Mouse (Mus musculus) limb, embryonic 10.5 days (tissue): ENCODE data around the gene Dpysl5. TPM values are rescaled to one million over a fixed set of nuclear protein-coding genes. Genes with fewer than 3 reads are reported as not detected.
"Not testable (repeated sequence)": the region's sequence is repeated elsewhere in the genome, so short reads cannot be mapped to it uniquely, and the experiment has no call there.

Experiments
- DNase-seq: peaks from one replicate; pipeline ENCODE4 v3.0.0-alpha.2; 2017; ENCODE audit warnings: low spot score
- H3K27ac ChIP-seq: fragments of 300-500 bp; sonication (generic); 2 replicates; pipeline ENCODE4 v1.5.1; 2016; ENCODE audit warnings: mild to moderate bottlenecking
- H3K27me3 ChIP-seq: fragments of 300-500 bp; sonication (generic); 2 replicates; pipeline ENCODE4 v1.6.1; 2016; ENCODE audit warnings: low read depth, mild to moderate bottlenecking; ENCODE audit not compliant: poor library complexity, severe bottlenecking
- H3K36me3 ChIP-seq: fragments of 300-500 bp; sonication (generic); 2 replicates; pipeline ENCODE4 v1.6.1; 2016; ENCODE audit warnings: mild to moderate bottlenecking, moderate library complexity
- H3K4me1 ChIP-seq: fragments of 300-500 bp; sonication (generic); 2 replicates; pipeline ENCODE4 v1.6.1; 2016
- H3K4me3 ChIP-seq: fragments of 300-500 bp; sonication (generic); 2 replicates; pipeline ENCODE4 v1.5.1; 2016; ENCODE audit warnings: mild to moderate bottlenecking, moderate library complexity
- H3K9me3 ChIP-seq: fragments of 300-500 bp; sonication (generic); replicated peaks from 2 replicates; pipeline ENCODE4 v1.6.1; 2016; ENCODE audit warnings: mild to moderate bottlenecking
- WGBS: fragments of 180-500 bp; shearing (Covaris S2); methylation state at CpG from one replicate; pipeline ENCODE4 v1.1.7; 2016; 5-methylcytosine and 5-hydroxymethylcytosine counted together
- polyA plus RNA-seq: library from polyadenylated mRNA; unstranded; fragments of >200 nt; fragmentation: Nextera tagmentation; extraction: Ambion mirVana; gene quantifications from 2 replicates; pipeline ENCODE4 v1.2.1, GENCODE M21; 2016

The Dpysl5 gene
- polyA plus RNA-seq = 4.3 and 4.9 TPM in 2 replicates

GRCm38 (mm10) chr5:30711147-30712001, at the start of gene Dpysl5:
TSS of gene Dpysl5 (plus strand) at chr5:30711564.
- WGBS = under 1% methylated on average over 70 of the region's 71 CpGs
- Histone ChIP-seq H3K9me3 (no peaks in the 10 kb centered on the region), H3K27me3 (peaks cover 73% of the 10 kb centered on the region), H3K36me3 (no peaks in the 10 kb centered on the region), H3K4me1 (peaks cover 32% of the 10 kb centered on the region), H3K27ac (peak within 1 kb of the TSS; percentile 77), H3K4me3 (peak within 1 kb of the TSS; percentile 65)
- DNase-seq = peak; percentile 86

DNA sequence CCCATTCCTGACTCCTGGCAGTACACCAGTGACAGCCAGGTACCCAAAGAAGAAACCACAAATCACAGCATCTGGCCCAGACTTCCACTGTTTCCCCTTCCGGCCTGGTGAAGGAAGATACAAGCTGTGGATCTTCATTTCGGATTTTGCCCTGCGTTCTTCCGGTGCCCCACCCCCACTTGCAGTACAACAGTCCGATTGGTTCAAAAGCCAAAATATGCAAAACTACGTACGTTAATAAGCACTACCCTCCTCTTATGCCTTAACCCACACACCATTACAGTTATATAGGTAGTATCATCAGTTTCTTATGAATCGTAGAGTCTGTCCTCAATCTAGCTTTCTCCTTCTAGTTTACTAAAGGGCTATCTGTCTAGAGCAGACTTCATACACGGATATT, 46.0 kb upstream of the Dpysl5 start:
- H3K36me3 ChIP-seq = peaks cover 27% of the 10 kb centered on the region
- no peaks in the 10 kb centered on the region for H3K9me3 ChIP-seq
- no peak overlapping the region for H3K4me3 ChIP-seq
- no peak overlapping the region for H3K27ac ChIP-seq
- no peak for DNase-seq
- peaks cover 20% of the 10 kb centered on the region for H3K4me1 ChIP-seq
- WGBS = 92% methylated on average over 9 of the region's 9 CpGs
- no peaks in the 10 kb centered on the region for H3K27me3 ChIP-seq

GRCm38 (mm10) chr5:30665968-30666367, 45.4 kb upstream of the Dpysl5 start:
- Histone ChIP-seq H3K4me3 (peak overlapping the region; percentile 87), H3K36me3 (peaks cover 33% of the 10 kb centered on the region), H3K9me3 (no peaks in the 10 kb centered on the region), H3K27me3 (no peaks in the 10 kb centered on the region), H3K27ac (peak overlapping the region; percentile 97), H3K4me1 (peaks cover 20% of the 10 kb centered on the region)
- no peak for DNase-seq
- 73% methylated on average over 6 of the region's 6 CpGs for WGBS

DNA sequence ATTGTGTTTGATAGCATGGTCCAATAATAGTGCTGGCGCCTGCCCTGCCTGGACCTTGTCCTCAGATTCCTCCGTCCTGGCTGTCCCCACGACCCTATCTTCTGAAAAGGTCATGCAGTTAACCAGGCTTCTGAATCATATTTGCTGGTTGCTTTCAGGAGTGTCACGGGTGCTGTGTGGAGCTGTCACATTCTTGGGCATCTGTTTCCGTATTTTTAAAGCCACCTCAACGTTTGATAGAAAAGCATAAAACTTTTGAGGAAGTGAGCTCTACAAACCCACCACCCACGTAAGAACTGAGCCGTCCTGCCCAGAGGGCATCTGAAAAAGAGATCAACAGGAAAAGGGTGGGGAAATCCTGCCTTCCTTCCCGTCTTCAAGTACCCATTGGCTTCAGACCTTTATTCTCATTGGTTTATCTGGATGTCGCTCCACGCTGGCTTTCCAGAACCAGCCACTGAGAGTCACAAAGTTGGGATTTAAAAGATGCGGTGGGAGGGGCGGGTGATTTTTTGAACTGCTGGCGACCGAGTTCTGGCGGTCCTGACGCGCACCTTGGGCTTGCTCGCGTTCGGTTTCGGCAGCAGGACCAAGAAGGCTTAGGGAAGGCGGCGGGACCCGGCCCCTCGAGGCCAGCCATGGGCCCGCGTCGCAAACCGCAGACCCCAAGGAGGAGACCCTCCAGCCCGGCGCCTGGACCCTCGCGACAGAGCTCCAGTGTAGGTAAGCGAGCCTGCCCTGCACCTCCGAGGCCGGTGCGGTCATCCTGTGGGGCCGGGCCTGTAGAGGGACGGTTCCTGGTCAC, 44.8 kb upstream of the Dpysl5 start, which contains the start of gene Cenpa:
Cenpa (plus strand) TSS at position 387 of the 805 bp plus-strand sequence.
- Histone ChIP-seq H3K4me3 (peak within 1 kb of the TSS; percentile 87), H3K9me3 (no peaks in the 10 kb centered on the region), H3K4me1 (peaks cover 20% of the 10 kb centered on the region), H3K27me3 (no peaks in the 10 kb centered on the region), H3K27ac (peak within 1 kb of the TSS; percentile 97), H3K36me3 (peaks cover 39% of the 10 kb centered on the region)
- DNase-seq = peak; percentile 87
- 1% methylated on average over 40 of the region's 40 CpGs for WGBS

DNA sequence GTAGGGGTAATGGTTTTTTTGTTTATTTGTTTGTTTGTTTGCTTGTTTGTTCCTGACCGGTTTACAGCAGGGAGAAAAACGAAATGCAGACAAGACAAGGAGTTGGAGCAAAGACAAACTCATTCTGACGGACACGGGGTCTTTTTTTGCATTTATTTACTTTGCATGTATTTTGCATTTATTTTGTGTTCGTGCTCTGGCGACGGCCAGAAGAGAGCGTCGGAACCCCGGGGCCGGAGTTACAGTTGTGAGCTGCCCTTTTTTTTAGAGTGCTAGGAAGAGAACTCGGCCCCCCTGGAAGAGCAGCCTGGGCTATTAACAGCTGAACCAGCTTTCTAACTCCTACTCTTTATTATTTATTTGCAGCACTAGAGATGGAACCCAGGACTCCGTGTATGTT, 44.1 kb upstream of the Dpysl5 start:
- H3K27ac ChIP-seq = peak overlapping the region; percentile 97
- DNase-seq = no peak
- H3K4me3 ChIP-seq = peak overlapping the region; percentile 87
- H3K36me3 ChIP-seq = peaks cover 45% of the 10 kb centered on the region
- H3K4me1 ChIP-seq = peaks cover 20% of the 10 kb centered on the region
- WGBS = 0% methylated on average over 13 of the region's 13 CpGs
- H3K27me3 ChIP-seq = no peaks in the 10 kb centered on the region
- no peaks in the 10 kb centered on the region for H3K9me3 ChIP-seq

DNA sequence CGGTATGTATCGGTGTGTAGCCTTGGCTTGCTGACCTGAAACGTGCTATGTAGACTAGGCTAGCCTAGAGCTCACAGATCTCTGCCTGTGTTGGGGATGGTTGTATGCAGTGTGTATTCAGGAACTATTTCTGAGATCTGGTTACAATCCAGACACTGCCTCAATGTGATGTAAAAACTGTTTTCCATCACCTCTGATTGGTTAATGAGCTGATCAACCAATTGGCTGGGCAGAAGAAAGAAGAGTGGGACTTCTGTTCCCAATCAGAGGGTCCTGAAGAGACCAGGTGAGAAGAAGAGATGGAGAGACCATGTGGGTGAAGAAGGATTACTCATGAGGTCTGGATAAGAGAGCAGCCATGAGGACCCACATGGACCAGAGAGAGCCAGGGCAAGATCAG, 43.7 kb upstream of the Dpysl5 start:
- Histone ChIP-seq H3K9me3 (no peaks in the 10 kb centered on the region), H3K4me3 (peak overlapping the region; percentile 87), H3K36me3 (peaks cover 50% of the 10 kb centered on the region), H3K4me1 (peaks cover 20% of the 10 kb centered on the region), H3K27ac (peak overlapping the region; percentile 97), H3K27me3 (no peaks in the 10 kb centered on the region)
- DNase-seq = no peak
- 10% methylated on average over 3 of the region's 3 CpGs for WGBS

DNA sequence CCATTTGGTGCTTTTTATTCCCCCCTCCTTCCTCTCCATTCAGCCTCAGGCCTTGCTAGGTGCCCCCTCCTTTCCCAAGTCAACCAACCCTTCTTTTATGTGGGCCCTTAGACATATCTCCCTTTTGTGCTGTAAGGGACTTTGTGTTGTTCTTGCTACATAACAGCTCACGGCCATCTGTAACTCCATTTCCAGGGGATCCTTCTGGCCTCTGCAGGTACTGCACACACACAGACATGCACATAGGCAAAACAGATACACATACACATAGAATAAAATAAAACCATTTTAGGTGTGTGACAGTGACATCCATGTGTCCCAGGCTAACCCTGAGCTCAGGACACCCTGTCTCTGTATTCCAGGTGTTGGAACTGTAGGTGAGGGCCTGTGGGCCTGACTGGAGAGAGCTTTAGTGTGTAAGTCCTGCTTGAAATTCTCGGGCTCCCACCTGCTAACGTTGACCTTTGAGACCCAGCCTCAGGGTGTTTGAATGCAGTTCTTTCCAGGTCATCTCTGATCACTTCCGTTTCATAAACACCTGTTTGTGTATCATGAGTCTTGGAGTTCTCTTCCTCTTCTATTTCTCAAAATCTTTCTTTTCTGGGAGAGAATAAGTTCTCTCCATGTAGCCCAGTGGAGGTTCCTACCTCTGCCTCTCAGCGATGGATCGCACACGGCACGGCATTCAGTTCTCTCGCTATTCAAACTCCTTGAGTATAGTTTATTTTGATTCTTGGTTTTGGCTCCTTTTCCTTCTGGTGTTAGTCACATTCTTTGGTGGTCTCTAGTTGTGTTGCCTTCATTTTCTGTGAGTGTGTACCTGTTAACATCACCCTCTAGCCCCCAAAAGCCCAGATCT, 42.5 kb upstream of the Dpysl5 start:
- no peak for DNase-seq
- Histone ChIP-seq H3K4me1 (peaks cover 20% of the 10 kb centered on the region), H3K36me3 (peaks cover 62% of the 10 kb centered on the region), H3K27me3 (no peaks in the 10 kb centered on the region), H3K4me3 (peak overlapping the region; percentile 87), H3K27ac (no peak overlapping the region), H3K9me3 (no peaks in the 10 kb centered on the region)
- whole genome bisulfite sequencing = 94% methylated on average over 9 of the region's 9 CpGs

DNA sequence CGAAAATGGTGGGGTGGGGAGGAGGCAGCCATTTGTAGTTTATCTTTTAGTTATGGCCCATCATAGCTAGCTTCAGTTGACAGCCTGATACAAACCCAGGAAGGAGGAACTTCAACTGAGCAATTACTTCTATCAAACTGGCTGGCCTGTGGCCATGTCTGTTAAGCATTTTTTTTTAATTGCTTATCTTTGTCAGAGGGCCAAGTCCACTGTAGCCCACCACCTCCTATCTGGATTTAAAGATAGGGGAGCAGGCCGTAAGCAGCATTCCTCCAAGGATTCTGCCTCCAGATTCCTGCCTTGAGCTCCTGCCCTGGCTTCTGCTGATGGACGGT, 41.9 kb upstream of the Dpysl5 start:
- DNase-seq = no peak
- Histone ChIP-seq H3K4me3 (no peak overlapping the region), H3K27ac (no peak overlapping the region), H3K4me1 (peaks cover 20% of the 10 kb centered on the region), H3K36me3 (peaks cover 68% of the 10 kb centered on the region), H3K9me3 (no peaks in the 10 kb centered on the region), H3K27me3 (no peaks in the 10 kb centered on the region)
- WGBS = 93% methylated on average over 3 of the region's 3 CpGs

DNA sequence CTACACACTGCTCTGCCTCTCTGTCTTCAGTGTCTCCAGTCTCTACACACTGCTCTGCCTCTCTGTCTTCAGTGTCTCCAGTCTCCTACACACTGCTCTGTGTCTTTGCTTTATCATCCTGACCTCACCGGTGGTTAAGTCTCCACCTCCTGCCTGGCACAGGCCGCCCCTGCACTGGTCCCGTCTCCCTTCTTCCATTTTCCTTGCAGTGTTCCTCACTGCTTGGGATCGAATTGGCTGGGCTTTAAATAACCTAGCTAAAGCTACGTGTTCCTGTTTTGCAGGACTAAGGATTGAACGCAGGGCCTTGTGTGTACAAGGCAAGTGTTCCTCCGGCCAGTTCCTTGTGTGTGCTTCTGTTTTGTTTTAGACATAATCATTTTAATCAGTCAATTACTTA, 41.3 kb upstream of the Dpysl5 start:
- Histone ChIP-seq H3K36me3 (peaks cover 74% of the 10 kb centered on the region), H3K4me1 (peaks cover 20% of the 10 kb centered on the region), H3K9me3 (no peaks in the 10 kb centered on the region), H3K27ac (no peak overlapping the region), H3K4me3 (no peak overlapping the region), H3K27me3 (no peaks in the 10 kb centered on the region)
- DNase-seq = no peak
- WGBS = 94% methylated on average over 7 of the region's 7 CpGs

GRCm38 (mm10) chr5:30674001-30674400, 37.4 kb upstream of the Dpysl5 start:
- H3K27me3 ChIP-seq = no peaks in the 10 kb centered on the region
- H3K4me1 ChIP-seq = peaks cover 5% of the 10 kb centered on the region
- no peak overlapping the region for H3K27ac ChIP-seq
- H3K9me3 ChIP-seq = no peaks in the 10 kb centered on the region
- no peak for DNase-seq
- H3K4me3 ChIP-seq = no peak overlapping the region
- WGBS = 84% methylated on average over 7 of the region's 7 CpGs
- H3K36me3 ChIP-seq = peaks cover 94% of the 10 kb centered on the region

DNA sequence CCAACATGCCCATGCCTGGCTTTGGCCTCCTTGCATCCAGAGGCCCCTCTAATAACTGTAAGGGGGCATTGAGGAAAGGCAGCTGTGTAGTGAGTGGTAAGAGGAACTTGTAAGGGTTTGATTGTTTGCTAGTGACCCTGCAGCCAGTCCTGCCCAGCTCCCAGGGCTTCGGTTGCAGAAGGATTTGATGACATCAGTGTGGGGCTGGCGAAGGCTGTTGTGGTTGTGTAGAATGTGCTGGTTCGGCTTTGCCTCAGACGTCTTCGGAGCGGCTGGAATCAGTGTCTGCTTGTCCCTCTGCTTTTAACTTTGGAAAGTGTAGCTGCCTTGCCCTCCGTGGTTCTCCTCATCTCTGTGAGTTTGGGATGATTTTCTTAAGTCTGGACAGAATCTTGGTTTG, 34.6 kb upstream of the Dpysl5 start:
- no peaks in the 10 kb centered on the region for H3K27me3 ChIP-seq
- H3K4me3 ChIP-seq = no peak overlapping the region
- no peaks in the 10 kb centered on the region for H3K9me3 ChIP-seq
- no peaks in the 10 kb centered on the region for H3K4me1 ChIP-seq
- DNase-seq = no peak
- 87% methylated on average over 7 of the region's 7 CpGs for WGBS
- peaks cover 66% of the 10 kb centered on the region for H3K36me3 ChIP-seq
- no peak overlapping the region for H3K27ac ChIP-seq

DNA sequence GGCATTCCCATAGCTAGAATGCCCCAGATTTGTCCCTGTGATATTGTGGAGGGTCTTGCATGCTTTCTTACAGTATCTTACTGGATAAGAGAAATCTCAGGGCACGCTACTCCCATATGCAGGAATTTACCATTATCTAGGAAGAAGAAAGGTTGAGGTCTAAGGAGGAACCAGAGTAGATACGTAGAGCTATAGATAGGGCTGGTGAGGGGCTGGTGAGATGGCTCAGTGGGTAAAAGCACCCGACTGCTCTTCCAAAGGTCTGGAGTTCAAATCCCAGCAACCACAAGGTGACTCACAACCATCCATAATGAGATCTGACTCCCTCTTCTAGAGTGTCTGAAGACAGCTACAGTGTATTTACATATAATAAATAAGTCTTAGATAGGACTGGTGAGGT, 33.3 kb upstream of the Dpysl5 start:
- H3K27ac ChIP-seq, H3K4me3 ChIP-seq, H3K9me3 ChIP-seq, DNase-seq, H3K4me1 ChIP-seq, H3K27me3 ChIP-seq: not testable (repeated sequence)
- peaks cover 53% of the 10 kb centered on the region for H3K36me3 ChIP-seq
- 95% methylated on average over 3 of the region's 3 CpGs for WGBS
